Mouse (Mus musculus) small intestine, adult 2 months (tissue): ENCODE results near the gene Rita1.

Experiments
- CTCF ChIP-seq: fragments of 200-500 bp; IDR thresholded peaks from 2 replicates; pipeline ENCODE4 v1.5.1; 2012; ENCODE audit warnings: low read depth, mild to moderate bottlenecking, control low read depth, inconsistent platforms, low read length, moderate library complexity, mixed read lengths; ENCODE audit not compliant: insufficient replicate concordance, insufficient read length; ENCODE audit errors: extremely low read depth
- POLR2A ChIP-seq: fragments of 200-500 bp; IDR thresholded peaks from 2 replicates; pipeline ENCODE4 v1.6.1; 2012; ENCODE audit warnings: low read depth, mild to moderate bottlenecking, control low read depth, inconsistent platforms, low read length, moderate library complexity

- TF ChIP-seq CTCF (no peak), POLR2A (no peak)
Observed at GRCm38 (mm10) chr5:120550137-120550536, 62.3 kb downstream of the Rita1 start.
